Mouse (Mus musculus): Measurements from ENCODE around the gene Mbd3. TPM values are rescaled to one million over a fixed set of nuclear protein-coding genes. Genes with fewer than 3 reads are reported as not detected.
A peak's percentile ranks its signal among the peaks of the same experiment; 100 is the strongest.

The Mbd3 gene
- polyA plus RNA-seq, 1 experiment from 2014 or later, result 174 TPM

GRCm38 (mm10) chr10:80395025-80395627, 4.2 kb downstream of the Mbd3 start:
- Histone ChIP-seq H3K36me3 (ENCODE audit: control insufficient read depth, insufficient read depth, low read length) (peaks cover 38% of the 10 kb centered on the region), H3K27me3 (ENCODE audit: control insufficient read depth, insufficient read depth, low read depth, low read length) (no peaks in the 10 kb centered on the region), H3K4me1 (ENCODE audit: control insufficient read depth, insufficient read depth, low read length) (peaks cover 14% of the 10 kb centered on the region), H3K4me3 (ENCODE audit: low read depth, low read length) (no peak overlapping the region), H3K9me3 (replicated peaks; ENCODE audit: control insufficient read depth, low read length, poor library complexity, severe bottlenecking) (no peaks in the 10 kb centered on the region), H3K4me2 (ENCODE audit: low read length) (no peak overlapping the region), H3K9ac (ENCODE audit: low read depth, low read length) (no peak overlapping the region), H3K27ac (ENCODE audit: low read length) (no peak overlapping the region)
- no peak for ATAC-seq
- WGBS, result 96% methylated on average over 35 of the region's 35 CpGs

GRCm38 (mm10) chr10:80392687-80393086, 6.7 kb downstream of the Mbd3 start:
- Histone ChIP-seq H3K4me1 (ENCODE audit: control insufficient read depth, insufficient read depth, low read length) (peaks cover 14% of the 10 kb centered on the region), H3K4me2 (ENCODE audit: low read length) (no peak overlapping the region), H3K9me3 (replicated peaks; ENCODE audit: control insufficient read depth, low read length, poor library complexity, severe bottlenecking) (no peaks in the 10 kb centered on the region), H3K36me3 (ENCODE audit: control insufficient read depth, insufficient read depth, low read length) (peaks cover 38% of the 10 kb centered on the region), H3K9ac (ENCODE audit: low read depth, low read length) (no peak overlapping the region), H3K4me3 (ENCODE audit: low read depth, low read length) (no peak overlapping the region), H3K27me3 (ENCODE audit: control insufficient read depth, insufficient read depth, low read depth, low read length) (no peaks in the 10 kb centered on the region), H3K27ac (ENCODE audit: low read length) (no peak overlapping the region)
- 93% methylated on average over 5 of the region's 5 CpGs for WGBS
- no peak for ATAC-seq

GRCm38 (mm10) chr10:80390697-80391096, 8.7 kb downstream of the Mbd3 start:
- Histone ChIP-seq H3K4me1 (ENCODE audit: control insufficient read depth, insufficient read depth, low read length) (peaks cover 6% of the 10 kb centered on the region), H3K4me3 (ENCODE audit: low read depth, low read length) (no peak overlapping the region), H3K27ac (ENCODE audit: low read length) (no peak overlapping the region), H3K9ac (ENCODE audit: low read depth, low read length) (no peak overlapping the region), H3K9me3 (replicated peaks; ENCODE audit: control insufficient read depth, low read length, poor library complexity, severe bottlenecking) (no peaks in the 10 kb centered on the region), H3K27me3 (ENCODE audit: control insufficient read depth, insufficient read depth, low read depth, low read length) (no peaks in the 10 kb centered on the region), H3K36me3 (ENCODE audit: control insufficient read depth, insufficient read depth, low read length) (peaks cover 38% of the 10 kb centered on the region), H3K4me2 (ENCODE audit: low read length) (no peak overlapping the region)
- 85% methylated on average over 9 of the region's 9 CpGs for WGBS
- no peak for ATAC-seq

GRCm38 (mm10) chr10:80389185-80389708, 10.1 kb downstream of the Mbd3 start:
- Histone ChIP-seq H3K27me3 (ENCODE audit: control insufficient read depth, insufficient read depth, low read depth, low read length) (no peaks in the 10 kb centered on the region), H3K9ac (ENCODE audit: low read depth, low read length) (no peak overlapping the region), H3K4me2 (ENCODE audit: low read length) (no peak overlapping the region), H3K4me1 (ENCODE audit: control insufficient read depth, insufficient read depth, low read length) (peaks cover 15% of the 10 kb centered on the region), H3K9me3 (replicated peaks; ENCODE audit: control insufficient read depth, low read length, poor library complexity, severe bottlenecking) (no peaks in the 10 kb centered on the region), H3K4me3 (ENCODE audit: low read depth, low read length) (no peak overlapping the region), H3K36me3 (ENCODE audit: control insufficient read depth, insufficient read depth, low read length) (peaks cover 27% of the 10 kb centered on the region), H3K27ac (ENCODE audit: low read length) (no peak overlapping the region)
- no peak for ATAC-seq
- WGBS, result 87% methylated on average over 4 of the region's 4 CpGs

GRCm38 (mm10) chr10:80388731-80389130, 10.6 kb downstream of the Mbd3 start:
- no peaks in the 10 kb centered on the region for H3K9me3 ChIP-seq (replicated peaks; ENCODE audit: control insufficient read depth, low read length, poor library complexity, severe bottlenecking)
- H3K27me3 ChIP-seq (ENCODE audit: control insufficient read depth, insufficient read depth, low read depth, low read length), result no peaks in the 10 kb centered on the region
- peaks cover 20% of the 10 kb centered on the region for H3K4me1 ChIP-seq (ENCODE audit: control insufficient read depth, insufficient read depth, low read length)
- H3K9ac ChIP-seq (ENCODE audit: low read depth, low read length), result no peak overlapping the region
- peaks cover 25% of the 10 kb centered on the region for H3K36me3 ChIP-seq (ENCODE audit: control insufficient read depth, insufficient read depth, low read length)
- H3K27ac ChIP-seq (ENCODE audit: low read length), result no peak overlapping the region
- ATAC-seq, result no peak
- 36% methylated on average over 2 of the region's 2 CpGs for WGBS
- H3K4me2 ChIP-seq (ENCODE audit: low read length), result no peak overlapping the region
- no peak overlapping the region for H3K4me3 ChIP-seq (ENCODE audit: low read depth, low read length)

- Histone ChIP-seq H3K27ac (ENCODE audit: low read length) (peak within 1 kb of the TSS; percentile 98), H3K36me3 (ENCODE audit: control insufficient read depth, insufficient read depth, low read length) (peaks cover 24% of the 10 kb centered on the region), H3K4me2 (ENCODE audit: low read length) (peak within 1 kb of the TSS; percentile 95), H3K4me3 (ENCODE audit: low read depth, low read length) (peak within 1 kb of the TSS; percentile 97), H3K9me3 (replicated peaks; ENCODE audit: control insufficient read depth, low read length, poor library complexity, severe bottlenecking) (no peaks in the 10 kb centered on the region), H3K4me1 (ENCODE audit: control insufficient read depth, insufficient read depth, low read length) (peaks cover 31% of the 10 kb centered on the region), H3K27me3 (ENCODE audit: control insufficient read depth, insufficient read depth, low read depth, low read length) (no peaks in the 10 kb centered on the region), H3K9ac (ENCODE audit: low read depth, low read length) (peak within 1 kb of the TSS; percentile 100)
- 0% methylated on average over 19 of the region's 61 CpGs for whole genome bisulfite sequencing
- 0 out of 2 replicates have a peak, but pooled peaks have one; percentile 14 for ATAC-seq
Measured at GRCm38 (mm10) chr10:80387522-80387959, 11.8 kb downstream of the Mbd3 start, which contains the start of gene Mex3d. Gene Mex3d, minus strand, starts transcription at chr10:80387659.

- under 1% methylated on average over 56 of the region's 94 CpGs for WGBS
- peak overlapping the region; percentile 95 for H3K4me2 ChIP-seq (ENCODE audit: low read length)
- H3K36me3 ChIP-seq (ENCODE audit: control insufficient read depth, insufficient read depth, low read length), result peaks cover 24% of the 10 kb centered on the region
- H3K27ac ChIP-seq (ENCODE audit: low read length), result peak overlapping the region; percentile 98
- H3K4me1 ChIP-seq (ENCODE audit: control insufficient read depth, insufficient read depth, low read length), result peaks cover 34% of the 10 kb centered on the region
- no peak for ATAC-seq
- no peaks in the 10 kb centered on the region for H3K27me3 ChIP-seq (ENCODE audit: control insufficient read depth, insufficient read depth, low read depth, low read length)
- H3K4me3 ChIP-seq (ENCODE audit: low read depth, low read length), result peak overlapping the region; percentile 97
- H3K9me3 ChIP-seq (replicated peaks; ENCODE audit: control insufficient read depth, low read length, poor library complexity, severe bottlenecking), result no peaks in the 10 kb centered on the region
- H3K9ac ChIP-seq (ENCODE audit: low read depth, low read length), result peak overlapping the region; percentile 100
Measured at GRCm38 (mm10) chr10:80386735-80387471, 12.4 kb downstream of the Mbd3 start.

GRCm38 (mm10) chr10:80385811-80386734, 13.3 kb downstream of the Mbd3 start:
- Histone ChIP-seq H3K27me3 (ENCODE audit: control insufficient read depth, insufficient read depth, low read depth, low read length) (no peaks in the 10 kb centered on the region), H3K4me1 (ENCODE audit: control insufficient read depth, insufficient read depth, low read length) (peaks cover 35% of the 10 kb centered on the region), H3K36me3 (ENCODE audit: control insufficient read depth, insufficient read depth, low read length) (peaks cover 28% of the 10 kb centered on the region), H3K4me2 (ENCODE audit: low read length) (peak overlapping the region; percentile 95), H3K9ac (ENCODE audit: low read depth, low read length) (peak overlapping the region; percentile 100), H3K4me3 (ENCODE audit: low read depth, low read length) (peak overlapping the region; percentile 97), H3K27ac (ENCODE audit: low read length) (peak overlapping the region; percentile 98), H3K9me3 (replicated peaks; ENCODE audit: control insufficient read depth, low read length, poor library complexity, severe bottlenecking) (no peaks in the 10 kb centered on the region)
- 1% methylated on average over 34 of the region's 34 CpGs for WGBS
- ATAC-seq, result peak; percentile 82
